Mouse (Mus musculus) retina, adult 2 months (tissue): ENCODE results near the gene Slco4c1.

Source experiments
- DNase-seq: peaks from one replicate; pipeline ENCODE4 v3.0.0-alpha.2; 2012; ENCODE audit warnings: low read depth, low spot score

Slco4c1 gene

DNA sequence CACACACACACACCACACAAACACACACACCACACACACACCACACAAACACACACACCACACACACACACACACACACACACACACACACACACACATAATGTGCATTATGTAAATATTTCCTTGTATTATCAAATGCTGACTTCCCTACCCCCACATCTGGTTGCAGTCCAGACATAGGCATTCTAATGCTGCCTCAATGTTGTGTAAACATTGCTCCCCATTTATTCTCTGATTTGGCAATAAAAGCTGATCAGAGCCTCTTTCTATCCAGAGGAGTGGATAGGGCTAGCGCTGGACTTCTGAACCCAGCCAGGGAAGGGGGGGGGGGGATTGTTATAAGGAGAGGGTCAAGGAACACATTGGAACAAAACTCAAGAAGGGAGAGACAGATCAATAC, 101.7 kb downstream of the Slco4c1 start:
- DNase-seq: no peak

DNA sequence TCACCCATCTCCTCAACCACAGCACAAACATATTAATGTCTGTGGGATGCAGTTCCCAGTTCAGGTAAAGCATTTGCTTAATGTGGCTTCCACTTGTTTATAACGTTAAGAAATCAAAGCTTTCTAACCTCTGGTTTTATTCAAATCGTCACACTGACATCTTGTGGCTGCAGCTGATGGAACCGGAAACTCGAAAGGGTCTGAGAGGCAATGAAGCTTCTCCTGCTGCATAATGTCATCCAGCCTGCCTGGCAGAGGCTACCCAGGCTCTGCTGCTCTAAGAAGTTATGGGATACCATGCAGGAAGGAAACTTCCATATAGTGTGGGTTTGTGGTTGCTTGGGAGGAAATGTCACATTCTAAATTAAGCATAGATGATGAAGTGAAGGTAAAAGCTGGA, 103.7 kb downstream of the Slco4c1 start:
- DNase-seq: peak; percentile 2

DNA sequence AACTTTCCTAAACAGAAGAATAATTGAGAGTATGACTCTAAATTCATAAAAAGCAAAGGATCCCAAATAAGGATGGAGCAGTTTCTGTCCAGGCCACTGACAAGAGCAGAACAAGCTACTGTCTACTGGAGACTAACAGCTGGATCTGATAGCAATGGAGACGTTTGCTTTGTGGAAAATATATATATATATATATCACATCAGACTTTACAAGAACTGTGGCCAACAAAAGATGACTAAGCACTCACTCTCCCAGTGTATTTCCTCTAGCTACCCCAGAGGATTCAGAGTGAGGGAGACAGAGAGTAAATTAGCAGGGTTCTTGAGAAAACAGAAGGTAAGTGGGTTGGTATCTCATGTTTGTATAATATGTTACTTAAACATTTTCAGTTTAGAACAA, 105.4 kb downstream of the Slco4c1 start:
- no peak for DNase-seq
